Mouse (Mus musculus): ENCODE data around the gene Prol1.
A peak's percentile ranks its signal among the peaks of the same experiment; 100 is the strongest.
"Not testable (repeated sequence)": the region's sequence is repeated elsewhere in the genome, so short reads cannot be mapped to it uniquely, and the experiment has no call there.

The Prol1 gene

GRCm38 (mm10) chr5:88317012-88317411, at the start of gene Prol1:
Gene Prol1, plus strand, starts transcription at chr5:88317312.
- DNase-seq (ENCODE audit: inconsistent age in 2 of 2, low spot score in 1 of 2), result no peak

GRCm38 (mm10) chr5:88268619-88269018, 48.5 kb upstream of the Prol1 start, which contains the start of gene Gm7714:
Gene Gm7714, plus strand, starts transcription at chr5:88268919.
- no peak for DNase-seq (ENCODE audit: inconsistent age in 2 of 2, low spot score in 1 of 2)

GRCm38 (mm10) chr5:88311307-88311706, 5.8 kb upstream of the Prol1 start:
- DNase-seq (ENCODE audit: inconsistent age in 2 of 2, low spot score in 1 of 2), result not testable (repeated sequence)

- DNase-seq (ENCODE audit: inconsistent age in 2 of 2, low spot score in 1 of 2), result not testable (repeated sequence)
Observed at GRCm38 (mm10) chr5:88348533-88348932, 31.4 kb downstream of the Prol1 start.

GRCm38 (mm10) chr5:88364768-88365167, 47.7 kb downstream of the Prol1 start:
- DNase-seq (ENCODE audit: inconsistent age in 2 of 2, low spot score in 1 of 2), result peak; percentile 27 to 70

GRCm38 (mm10) chr5:88366886-88367285, 49.8 kb downstream of the Prol1 start:
- DNase-seq (ENCODE audit: inconsistent age in 2 of 2, low spot score in 1 of 2), result no peak

GRCm38 (mm10) chr5:88370578-88371232, 53.6 kb downstream of the Prol1 start:
- no peak for DNase-seq (ENCODE audit: inconsistent age in 2 of 2, low spot score in 1 of 2)

- no peak for DNase-seq (ENCODE audit: inconsistent age in 2 of 2, low spot score in 1 of 2)
Observed at GRCm38 (mm10) chr5:88372563-88372962, 55.5 kb downstream of the Prol1 start.

- no peak for DNase-seq (ENCODE audit: inconsistent age in 2 of 2, low spot score in 1 of 2)
Observed at GRCm38 (mm10) chr5:88375808-88376207, 58.7 kb downstream of the Prol1 start, which contains the start of gene Amtn. Gene Amtn, plus strand, starts transcription at chr5:88376108.
